Comparison of ENCODE assay signal across 8 mouse cellular contexts in the genomic region with DNA sequence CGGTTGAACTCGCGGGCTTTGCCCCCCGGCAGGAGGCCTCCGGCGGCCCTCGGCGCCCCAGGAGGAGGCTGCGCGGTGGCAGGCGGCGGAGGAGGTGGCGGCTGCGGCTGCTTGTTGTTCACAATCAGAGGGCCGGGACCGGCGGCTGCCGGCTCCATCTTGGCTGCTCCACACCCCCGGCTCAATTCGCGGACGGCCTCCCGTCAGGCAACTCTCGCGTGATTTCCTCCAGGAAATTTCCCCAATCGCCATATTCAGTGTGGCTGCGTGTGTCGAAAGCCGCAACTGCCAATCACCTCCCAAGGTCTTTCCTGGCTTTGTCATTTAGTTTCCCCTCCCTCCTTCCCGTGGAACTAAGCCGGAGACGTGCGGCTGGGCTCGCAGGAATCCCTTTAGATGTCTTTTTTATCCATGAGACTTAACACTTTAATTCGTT. TPM values are rescaled to one million over a fixed set of nuclear protein-coding genes. Genes with fewer than 3 reads are reported as not detected.
A peak's percentile ranks its signal among the peaks of the same experiment; 100 is the strongest.
DNase-seq lines count a peak whose midpoint lies in the region; ATAC-seq lines count a peak whose summit lies in the region.

A gene (minus strand): TSS at position 172 of the 436 bp plus-strand sequence.

- under 1% methylated on average over 35 of the region's 35 CpGs for WGBS in hindbrain, embryonic 12.5 days

- peak within 1 kb of the TSS; percentile 87 for H3K4me3 ChIP-seq in hindbrain, embryonic 12.5 days

- peak within 1 kb of the TSS; percentile 93 for H3K9ac ChIP-seq in hindbrain, embryonic 12.5 days

- no peaks in the 10 kb centered on the region for H3K9me3 ChIP-seq in hindbrain, embryonic 12.5 days (replicated peaks)

- no peaks in the 10 kb centered on the region for H3K27me3 ChIP-seq in hindbrain, embryonic 12.5 days

- H3K4me2 ChIP-seq in hindbrain, embryonic 12.5 days (replicated peaks) = peak within 1 kb of the TSS; percentile 70

- peaks cover 29% of the 10 kb centered on the region for H3K36me3 ChIP-seq in hindbrain, embryonic 12.5 days

- peak; percentile 98 for DNase-seq in NIH3T3 (ENCODE audit: low read depth)
- DNase-seq in cerebellum, postnatal 10 days = peak; percentile 97
- DNase-seq in frontal cortex, postnatal 10 days (ENCODE audit: low spot score in 2 of 2) = peak; percentile 89 to 94
- DNase-seq in layer of hippocampus, postnatal 14 days (ENCODE audit: low spot score in 2 of 2) = peak; percentile 89 to 96
- peak; percentile 94 for DNase-seq in lung, postnatal 14 days
- peak; percentile 86 for DNase-seq in retina, adult 2 months (ENCODE audit: low read depth, low spot score)
- DNase-seq in thymus, postnatal 36 days = peak; percentile 87 to 90

- peak within 1 kb of the TSS; percentile 97 for H3K27ac ChIP-seq in hindbrain, embryonic 12.5 days

- ATAC-seq in hindbrain, embryonic 12.5 days (ENCODE audit: low FRiP score) = peak; percentile 93

- H3K4me1 ChIP-seq in hindbrain, embryonic 12.5 days = peaks cover 15% of the 10 kb centered on the region

RNA-seq across cellular contexts. Expression of the gene that starts here (rescaled TPM):
- polyA plus RNA-seq in hindbrain, embryonic 12.5 days (2016; fragmentation: Nextera tagmentation; extraction: Ambion mirVana) = 122 and 126 TPM in 2 replicates
- total RNA-seq in layer of hippocampus, postnatal 14 days (2021) = 10 to 100 TPM; 76.7 to 77.6 TPM

Comparison
In these comparisons a context has a peak if more than half of its experiments do, and no peak if none do; other contexts are left out.
1. Peak in every context shown above with its lines: DNase-seq, ATAC-seq, H3K4me3 ChIP-seq and H3K27ac ChIP-seq.